Mouse (Mus musculus): ENCODE measurements at regions not wholly inside any gene's neighbourhood (a gene's known extent, or its start where the extent isn't known, plus 50 kb on each side); places are given as distances from the start of the nearest gene placed in this dataset.

DNA sequence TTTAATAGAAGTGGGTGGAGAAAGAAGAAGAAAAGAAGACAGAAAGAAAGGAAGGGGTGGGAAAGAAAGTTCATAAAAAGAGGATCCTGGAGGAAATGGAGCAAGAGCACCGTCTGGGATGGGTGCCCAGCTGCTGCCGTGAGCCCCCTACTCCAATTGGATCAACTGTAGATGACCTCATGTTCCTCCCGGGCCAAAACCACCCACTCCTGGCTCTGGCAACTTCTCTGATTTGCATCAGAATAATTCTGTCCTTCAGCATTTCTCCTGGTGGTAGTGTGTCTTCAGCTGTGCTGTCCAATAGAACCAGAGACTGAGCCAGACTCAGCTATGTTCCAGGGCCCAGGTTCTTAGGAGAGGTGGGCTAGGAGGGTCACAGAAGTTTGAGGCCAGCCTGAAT is 212.6 kb downstream of the Satb1 start:
- TF ChIP-seq EP300 (IDR thresholded peaks at IDR 0.05; ENCODE audit: low read depth) (no peak), CTCF (IDR thresholded peaks at IDR 0.05; ENCODE audit: low read depth) (no peak)
